ENCODE assay signal across 20 mouse cellular contexts in genomic region chr14:23650126-23650525, GRCm38 (mm10).
"Had no signal": no experiment of that assay in that cellular context is flagged by ENCODE, and none has a peak within 500 bp of the region (broad histone marks: within the 10 kb centered on the region; RNA-seq: fewer than 3 reads in every experiment).

No protein-coding gene starts in this region.

- H3K9ac ChIP-seq: limb, embryonic 13.5 days; liver, embryonic 12.5 days; liver, embryonic 15.5 days; lung, embryonic 15.5 days; midbrain, embryonic 13.5 days; neural tube, embryonic 13.5 days had no signal

- DNase-seq: kidney, postnatal 25 days; layer of hippocampus, adult 9-11 months; liver; lung, adult 18-20 months; lung, postnatal 10 days; lung, postnatal 36 days; retina, postnatal 1 day; right cerebral cortex, postnatal 25 days; thymus, adult 18-20 months; thymus, postnatal 36 days had no signal

- H3K4me3 ChIP-seq: layer of hippocampus, adult 2 months; limb, embryonic 10.5 days; limb, embryonic 13.5 days; liver, embryonic 12.5 days; liver, embryonic 15.5 days; lung, embryonic 15.5 days; megakaryocyte, embryonic 14.5 days; midbrain, embryonic 10.5 days; midbrain, embryonic 13.5 days; neural tube, embryonic 13.5 days had no signal

- H3K27ac ChIP-seq: layer of hippocampus, adult 2 months; limb, embryonic 10.5 days; limb, embryonic 13.5 days; liver, embryonic 12.5 days; liver, embryonic 15.5 days; lung, embryonic 15.5 days; midbrain, embryonic 10.5 days; midbrain, embryonic 13.5 days; neural tube, embryonic 13.5 days had no signal

- ATAC-seq: liver, embryonic 12.5 days; midbrain, embryonic 13.5 days had no signal

- H3K36me3 ChIP-seq: limb, embryonic 10.5 days; limb, embryonic 13.5 days; liver, embryonic 12.5 days; liver, embryonic 15.5 days; lung, embryonic 15.5 days; midbrain, embryonic 10.5 days; midbrain, embryonic 13.5 days; neural tube, embryonic 13.5 days had no signal

- H3K4me2 ChIP-seq: limb, embryonic 13.5 days; liver, embryonic 12.5 days; liver, embryonic 15.5 days; lung, embryonic 15.5 days; midbrain, embryonic 13.5 days; neural tube, embryonic 13.5 days had no signal

- H3K27me3 ChIP-seq: limb, embryonic 13.5 days; liver, embryonic 12.5 days; liver, embryonic 15.5 days; lung, embryonic 15.5 days; megakaryocyte, embryonic 14.5 days; midbrain, embryonic 13.5 days; neural tube, embryonic 13.5 days had no signal

- H3K9me3 ChIP-seq: limb, embryonic 10.5 days; limb, embryonic 13.5 days; liver, embryonic 12.5 days; liver, embryonic 15.5 days; lung, embryonic 15.5 days; megakaryocyte, embryonic 14.5 days; midbrain, embryonic 10.5 days; midbrain, embryonic 13.5 days; neural tube, embryonic 13.5 days had no signal

- H3K4me1 ChIP-seq: limb, embryonic 10.5 days; liver, embryonic 12.5 days; liver, embryonic 15.5 days; lung, embryonic 15.5 days; megakaryocyte, embryonic 14.5 days; midbrain, embryonic 10.5 days had no signal
